Mouse (Mus musculus) cerebellum, postnatal 14 days (tissue): ENCODE measurements around the gene C130079G13Rik.
"Not testable (repeated sequence)": the region's sequence is repeated elsewhere in the genome, so short reads cannot be mapped to it uniquely, and the experiment has no call there.

Experiments used
- DNase-seq, 2 experiments: peaks; one replicate each; pipeline ENCODE4 v3.0.0; 2021; ENCODE audit warnings: mixed read lengths in 2 of 2

C130079G13Rik gene

GRCm38 (mm10) chr3:59924914-59925313, at the start of gene C130079G13Rik:
Gene C130079G13Rik (plus strand): TSS chr3:59925214.
- no peak for DNase-seq

- DNase-seq: not testable (repeated sequence)
Measured at GRCm38 (mm10) chr3:59877601-59878000, 47.4 kb upstream of the C130079G13Rik start.

- DNase-seq: not testable (repeated sequence)
Measured at GRCm38 (mm10) chr3:59879801-59880554, 45.0 kb upstream of the C130079G13Rik start.

GRCm38 (mm10) chr3:59893276-59893675, 31.7 kb upstream of the C130079G13Rik start:
- DNase-seq: no peak

GRCm38 (mm10) chr3:59934621-59935020, 9.6 kb downstream of the C130079G13Rik start:
- no peak for DNase-seq

GRCm38 (mm10) chr3:59947294-59947950, 22.4 kb downstream of the C130079G13Rik start:
- DNase-seq: peak; percentile 68 to 70

GRCm38 (mm10) chr3:59970891-59971290, 45.9 kb downstream of the C130079G13Rik start:
- DNase-seq: no peak

- no peak for DNase-seq
Measured at GRCm38 (mm10) chr3:59974591-59974990, 49.6 kb downstream of the C130079G13Rik start.
